8 mouse cellular contexts compared by ENCODE assay signal in genomic region chr7:28692545-28693320, GRCm38 (mm10). TPM values are rescaled to one million over a fixed set of nuclear protein-coding genes. Genes with fewer than 3 reads are reported as not detected.
DNase-seq lines count a peak whose midpoint lies in the region; ATAC-seq and TF ChIP-seq lines count a peak whose summit lies in the region.

Fbxo27 (plus strand) TSS chr7:28692849.

- no peak for TF ChIP-seq POLR2A in limb, embryonic 14.5 days (IDR thresholded peaks at IDR 0.05; ENCODE audit: borderline replicate concordance, extremely low read depth, insufficient read depth, insufficient read length)

- no peaks in the 10 kb centered on the region for H3K9me3 ChIP-seq in heart, embryonic 11.5 days (replicated peaks; ENCODE audit: control insufficient read depth, low read length)
- no peaks in the 10 kb centered on the region for H3K9me3 ChIP-seq in embryonic facial prominence, embryonic 10.5 days
- H3K9me3 ChIP-seq in hindbrain, postnatal 0 days (ENCODE audit: low read length) = no peaks in the 10 kb centered on the region
- no peaks in the 10 kb centered on the region for H3K9me3 ChIP-seq in limb, embryonic 14.5 days (ENCODE audit: control insufficient read depth, low read length)

- 0 out of 2 replicates have a peak, but pooled peaks have one; percentile 17 for ATAC-seq in heart, embryonic 11.5 days (replicated peaks; ENCODE audit: insufficient number of reproducible peaks, low FRiP score, low TSS enrichment)
- peak; percentile 65 for ATAC-seq in hindbrain, postnatal 0 days
- peak; percentile 18; the same call in 1 of the 2 replicates for ATAC-seq in limb, embryonic 14.5 days (ENCODE audit: low FRiP score, low read depth)

- peaks cover 12% of the 10 kb centered on the region for H3K27me3 ChIP-seq in heart, embryonic 11.5 days (ENCODE audit: control insufficient read depth, insufficient read depth, low read length)
- H3K27me3 ChIP-seq in embryonic facial prominence, embryonic 10.5 days (replicated peaks; ENCODE audit: low read depth, poor library complexity, severe bottlenecking) = peaks cover 28% of the 10 kb centered on the region
- no peaks in the 10 kb centered on the region for H3K27me3 ChIP-seq in hindbrain, postnatal 0 days (ENCODE audit: insufficient read depth, low read length)
- H3K27me3 ChIP-seq in limb, embryonic 14.5 days (ENCODE audit: control insufficient read depth, insufficient read depth, low read length) = no peaks in the 10 kb centered on the region

- peak within 1 kb of the TSS; percentile 84 for H3K4me2 ChIP-seq in heart, embryonic 11.5 days
- peak within 1 kb of the TSS; percentile 84 for H3K4me2 ChIP-seq in hindbrain, postnatal 0 days (ENCODE audit: low read depth, low read length)
- peak within 1 kb of the TSS; percentile 68 for H3K4me2 ChIP-seq in limb, embryonic 14.5 days (replicated peaks; ENCODE audit: low read depth, low read length, severe bottlenecking)

- no peaks in the 10 kb centered on the region for H3K36me3 ChIP-seq in heart, embryonic 11.5 days (ENCODE audit: control insufficient read depth, insufficient read depth, low read length)
- no peaks in the 10 kb centered on the region for H3K36me3 ChIP-seq in embryonic facial prominence, embryonic 10.5 days (replicated peaks)
- H3K36me3 ChIP-seq in hindbrain, postnatal 0 days (ENCODE audit: insufficient read depth, low read length) = no peaks in the 10 kb centered on the region
- no peaks in the 10 kb centered on the region for H3K36me3 ChIP-seq in limb, embryonic 14.5 days (ENCODE audit: control insufficient read depth, insufficient read depth, low read length)

- WGBS in heart, embryonic 11.5 days (ENCODE audit: insufficient replicate concordance) = 34% methylated on average over 29 of the region's 30 CpGs
- WGBS in embryonic facial prominence, embryonic 10.5 days = 25% methylated on average over 30 of the region's 30 CpGs
- 22% methylated on average over 29 of the region's 30 CpGs for WGBS in hindbrain, postnatal 0 days
- WGBS in limb, embryonic 14.5 days = 38% methylated on average over 27 of the region's 30 CpGs

- TF ChIP-seq CTCF in hindbrain, postnatal 0 days (IDR thresholded peaks at IDR 0.05; ENCODE audit: low read depth) = 0 out of 2 replicates have a peak, but pooled peaks have one; percentile 32

- H3K4me3 ChIP-seq in heart, embryonic 11.5 days (ENCODE audit: low read depth, low read length) = peak within 1 kb of the TSS; percentile 51
- H3K4me3 ChIP-seq in embryonic facial prominence, embryonic 10.5 days = peak within 1 kb of the TSS; percentile 65
- H3K4me3 ChIP-seq in hindbrain, postnatal 0 days (ENCODE audit: low read length) = peak within 1 kb of the TSS; percentile 62
- peak within 1 kb of the TSS; percentile 44 for H3K4me3 ChIP-seq in limb, embryonic 14.5 days (replicated peaks; ENCODE audit: low read length)

- H3K27ac ChIP-seq in heart, embryonic 11.5 days (ENCODE audit: low read depth, low read length) = no peak within 1 kb of the TSS
- H3K27ac ChIP-seq in embryonic facial prominence, embryonic 10.5 days (replicated peaks) = peak within 1 kb of the TSS; percentile 72
- peak within 1 kb of the TSS; percentile 74 for H3K27ac ChIP-seq in hindbrain, postnatal 0 days
- H3K27ac ChIP-seq in limb, embryonic 14.5 days (replicated peaks; ENCODE audit: low read depth, low read length) = no peak within 1 kb of the TSS

- no peaks in the 10 kb centered on the region for H3K4me1 ChIP-seq in heart, embryonic 11.5 days (ENCODE audit: control insufficient read depth, insufficient read depth, low read length)
- peaks cover 27% of the 10 kb centered on the region for H3K4me1 ChIP-seq in embryonic facial prominence, embryonic 10.5 days
- 0 out of 2 replicates have a peak, but pooled peaks cover 5% of the 10 kb centered on the region for H3K4me1 ChIP-seq in hindbrain, postnatal 0 days (ENCODE audit: insufficient read depth, low read length)
- peaks cover 3% of the 10 kb centered on the region; the same call in 1 of the 2 replicates for H3K4me1 ChIP-seq in limb, embryonic 14.5 days (ENCODE audit: control insufficient read depth, insufficient read depth, low read length)

- H3K9ac ChIP-seq in heart, embryonic 11.5 days (ENCODE audit: low read depth, low read length) = peak within 1 kb of the TSS; percentile 1; the same call in 1 of the 2 replicates
- peak within 1 kb of the TSS; percentile 74 for H3K9ac ChIP-seq in hindbrain, postnatal 0 days (replicated peaks; ENCODE audit: low read length)
- H3K9ac ChIP-seq in limb, embryonic 14.5 days (ENCODE audit: low read depth, low read length, severe bottlenecking) = peak within 1 kb of the TSS; percentile 53

- no peak for DNase-seq in heart, adult 11 months
- peak; percentile 90 for DNase-seq in R1 (ENCODE audit: low read depth, low spot score)
- peak; percentile 54 for DNase-seq in embryonic facial prominence, embryonic 10.5 days (ENCODE audit: low spot score)
- DNase-seq in hindbrain, postnatal 0 days (ENCODE audit: low spot score) = peak; percentile 63
- no peak for DNase-seq in limb, embryonic 14.5 days (ENCODE audit: low spot score)
- peak; percentile 88 for DNase-seq in retina, embryonic 14.5 days (ENCODE audit: low spot score)
- DNase-seq in urinary bladder, postnatal 36 days (ENCODE audit: low spot score in 2 of 2) = no peak

RNA-seq across cellular contexts. Expression of gene Fbxo27, which starts in this region (rescaled TPM):
- 3.3 and 5.1 TPM in 2 replicates for polyA plus RNA-seq in heart, embryonic 11.5 days (2014; fragmentation: Nextera tagmentation; extraction: Ambion mirVana)
- 7.8 TPM in 2 replicates for polyA plus RNA-seq in embryonic facial prominence, embryonic 10.5 days (2016; fragmentation: Nextera tagmentation; extraction: Ambion mirVana)
- 5.0 and 6.1 TPM in 2 replicates for total RNA-seq in hindbrain, postnatal 0 days (2014; rRNA removed)
- polyA plus RNA-seq in hindbrain, postnatal 0 days (2015; fragmentation: Nextera tagmentation; extraction: Ambion mirVana) = 9.0 and 10.2 TPM in 2 replicates
- 19.5 and 24.0 TPM in 2 replicates for polyA plus RNA-seq in limb, embryonic 14.5 days (2012; rRNA removed)
- polyA plus RNA-seq in limb, embryonic 14.5 days (2014; fragmentation: Nextera tagmentation; extraction: Ambion mirVana) = 7.4 and 9.0 TPM in 2 replicates

Comparison
In these comparisons a context has a peak if more than half of its experiments do, and no peak if none do; other contexts are left out.
1. H3K27ac ChIP-seq: peak in embryonic facial prominence, embryonic 10.5 days (single experiment) and hindbrain, postnatal 0 days (single experiment); none in heart, embryonic 11.5 days (single experiment) and limb, embryonic 14.5 days (single experiment).
2. H3K9ac ChIP-seq: peak in every context shown above with its lines; median percentile 74 in hindbrain, postnatal 0 days; 53 in limb, embryonic 14.5 days; 1 in heart, embryonic 11.5 days.
3. DNase-seq: peak in R1 (single experiment), embryonic facial prominence, embryonic 10.5 days (single experiment), hindbrain, postnatal 0 days (single experiment) and retina, embryonic 14.5 days (single experiment); none in heart, adult 11 months (single experiment), limb, embryonic 14.5 days (single experiment) and urinary bladder, postnatal 36 days (0 of 2).
4. Peak in every context shown above with its lines, with median percentiles within 50 percentile points of each other: ATAC-seq, H3K4me2 ChIP-seq and H3K4me3 ChIP-seq.